Mouse (Mus musculus) MEL (cell line): Measurements from ENCODE around the gene Ccl11. TPM values are rescaled to one million over a fixed set of nuclear protein-coding genes. Genes with fewer than 3 reads are reported as not detected.

Experiments
- DNase-seq: peaks from one replicate; pipeline ENCODE4 v3.0.0; 2011; ENCODE audit warnings: low read depth, low spot score
- H3K27ac ChIP-seq: 2 replicates; pipeline ENCODE4 v1.5.1; 2012; ENCODE audit warnings: low read depth, mild to moderate bottlenecking, control low read depth, low read length, moderate library complexity; ENCODE audit not compliant: control insufficient read depth
- H3K27me3 ChIP-seq, 2 experiments: fragments of 150-350 bp in 1 of 2; sonication (generic) in 1 of 2; 2 replicates each; pipeline ENCODE4 v1.6.1; 2012; ENCODE audit warnings: low read length in 2 of 2, mild to moderate bottlenecking in 2 of 2, improper control_type of control experiment in 1 of 2, moderate library complexity in 1 of 2; ENCODE audit not compliant: insufficient read depth in 2 of 2, control insufficient read depth in 1 of 2
- H3K36me3 ChIP-seq, 2 experiments: 2 replicates each; pipeline ENCODE4 v1.6.1; 2012 to 2014; ENCODE audit warnings: low read length in 2 of 2, improper control_type of control experiment in 1 of 2, inconsistent platforms in 1 of 2, mild to moderate bottlenecking in 1 of 2; ENCODE audit not compliant: insufficient read depth in 2 of 2, control insufficient read depth in 1 of 2
- H3K4me1 ChIP-seq, 2 experiments: fragments of 150-350 bp in 1 of 2; sonication (generic) in 1 of 2; 2 replicates each; pipeline ENCODE4 v1.6.1; 2012; ENCODE audit warnings: low read length in 2 of 2, improper control_type of control experiment in 1 of 2, mild to moderate bottlenecking in 1 of 2; ENCODE audit not compliant: insufficient read depth in 2 of 2, control insufficient read depth in 1 of 2
- H3K4me3 ChIP-seq, 2 experiments: fragments of 150-350 bp in 1 of 2; sonication (generic) in 1 of 2; 2 replicates each; pipeline ENCODE4 v1.5.1; 2012; ENCODE audit warnings: low read depth in 2 of 2, low read length in 2 of 2, mild to moderate bottlenecking in 2 of 2, moderate library complexity in 2 of 2, control low read depth in 1 of 2, improper control_type of control experiment in 1 of 2; ENCODE audit not compliant: control insufficient read depth in 1 of 2, insufficient read depth in 1 of 2
- H3K79me2 ChIP-seq: 2 replicates; pipeline ENCODE4 v1.6.1; 2012; ENCODE audit warnings: mild to moderate bottlenecking, low read length, moderate library complexity; ENCODE audit not compliant: control insufficient read depth, poor library complexity, insufficient read depth
- H3K9ac ChIP-seq: 2 replicates; pipeline ENCODE4 v1.6.1; 2012; ENCODE audit warnings: low read depth, mild to moderate bottlenecking, control low read depth, low read length, moderate library complexity; ENCODE audit not compliant: control insufficient read depth, poor library complexity, severe bottlenecking
- H3K9me3 ChIP-seq: fragments of 150-350 bp; sonication (generic); replicated peaks from 2 replicates; pipeline ENCODE4 v1.6.1; 2012; ENCODE audit warnings: mild to moderate bottlenecking, low read length, improper control_type of control experiment, moderate library complexity; ENCODE audit not compliant: insufficient read depth
- BHLHE40 ChIP-seq: IDR thresholded peaks from 2 replicates; pipeline ENCODE4 v1.6.1; 2012; ENCODE audit warnings: low read depth, mild to moderate bottlenecking, inconsistent platforms, low read length, improper control_type of control experiment, borderline replicate concordance
- CHD1 ChIP-seq: IDR thresholded peaks from 2 replicates; pipeline ENCODE4 v1.6.1; 2012; ENCODE audit warnings: low read depth, mild to moderate bottlenecking, inconsistent platforms, low read length, improper control_type of control experiment
- CHD2 ChIP-seq: IDR thresholded peaks from 2 replicates; pipeline ENCODE4 v1.6.1; 2011; ENCODE audit warnings: low read length, improper control_type of control experiment
- CTCF ChIP-seq, 3 experiments: IDR thresholded peaks in 2 of 3; conservative IDR thresholded peaks in 1 of 3; 2 replicates each; pipeline ENCODE4 v1.5.1; 2011 to 2012; ENCODE audit warnings: low read length in 3 of 3, low read depth in 2 of 3, mild to moderate bottlenecking in 2 of 3, improper control_type of control experiment in 1 of 3, inconsistent platforms in 1 of 3, mixed read lengths in 1 of 3, moderate library complexity in 1 of 3; ENCODE audit not compliant: control insufficient read depth in 1 of 3, insufficient read depth in 1 of 3, poor library complexity in 1 of 3, severe bottlenecking in 1 of 3
- E2F4 ChIP-seq: IDR thresholded peaks from 2 replicates; pipeline ENCODE4 v1.6.1; 2011; ENCODE audit warnings: low read depth, low read length, improper control_type of control experiment, borderline replicate concordance
- ELF1 ChIP-seq: IDR thresholded peaks from 2 replicates; pipeline ENCODE4 v1.6.1; 2014; ENCODE audit warnings: low read depth, mild to moderate bottlenecking, inconsistent platforms, low read length, improper control_type of control experiment, moderate library complexity
- EP300 ChIP-seq, 2 experiments: IDR thresholded peaks; 2 replicates each; pipeline ENCODE4 v1.6.1; 2011; ENCODE audit warnings: improper control_type of control experiment in 2 of 2, low read length in 2 of 2, low read depth in 1 of 2, mild to moderate bottlenecking in 1 of 2
- GABPA ChIP-seq: IDR thresholded peaks from 2 replicates; pipeline ENCODE4 v1.6.1; 2012; ENCODE audit warnings: low read depth, mild to moderate bottlenecking, inconsistent platforms, low read length, improper control_type of control experiment, moderate library complexity
- GATA1 ChIP-seq: IDR thresholded peaks from 2 replicates; pipeline ENCODE4 v1.6.1; 2011; ENCODE audit warnings: low read depth, low read length, improper control_type of control experiment
- KAT2A ChIP-seq: conservative IDR thresholded peaks from 2 replicates; pipeline ENCODE4 v1.6.1; 2012; ENCODE audit warnings: low read depth, low read length, improper control_type of control experiment, inconsistent platforms
- MAZ ChIP-seq: IDR thresholded peaks from 2 replicates; pipeline ENCODE4 v1.6.1; 2012; ENCODE audit warnings: low read depth, mild to moderate bottlenecking, inconsistent platforms, low read length, improper control_type of control experiment
- MXI1 ChIP-seq: IDR thresholded peaks from 2 replicates; pipeline ENCODE4 v1.6.1; 2011; ENCODE audit warnings: mild to moderate bottlenecking, low read depth, low read length, improper control_type of control experiment
- MYC ChIP-seq: IDR thresholded peaks from 2 replicates; pipeline ENCODE4 v1.6.1; 2011; ENCODE audit warnings: low read depth, mild to moderate bottlenecking, low read length, improper control_type of control experiment, moderate library complexity
- NRF1 ChIP-seq: IDR thresholded peaks from 2 replicates; pipeline ENCODE4 v1.6.1; 2014; ENCODE audit warnings: low read depth, mild to moderate bottlenecking, inconsistent platforms, low read length, improper control_type of control experiment, moderate library complexity; ENCODE audit not compliant: poor library complexity, insufficient read depth, severe bottlenecking
- POLR2A ChIP-seq, 2 experiments: IDR thresholded peaks; 2 replicates each; pipeline ENCODE4 v1.6.1; 2011 to 2012; ENCODE audit warnings: low read length in 2 of 2, mild to moderate bottlenecking in 2 of 2, control low read depth in 1 of 2, improper control_type of control experiment in 1 of 2, low read depth in 1 of 2, moderate library complexity in 1 of 2; ENCODE audit not compliant: control insufficient read depth in 1 of 2, insufficient read depth in 1 of 2, poor library complexity in 1 of 2
- POLR2AphosphoS5 ChIP-seq: IDR thresholded peaks from 2 replicates; pipeline ENCODE4 v1.6.1; 2012; ENCODE audit warnings: low read depth, borderline replicate concordance, mild to moderate bottlenecking, inconsistent platforms, low read length, moderate library complexity, mixed read lengths
- RAD21 ChIP-seq: IDR thresholded peaks from 2 replicates; pipeline ENCODE4 v1.6.1; 2011; ENCODE audit warnings: mild to moderate bottlenecking, low read depth, low read length, improper control_type of control experiment
- SMC3 ChIP-seq: IDR thresholded peaks from 2 replicates; pipeline ENCODE4 v1.6.1; 2011; ENCODE audit warnings: low read depth, low read length, improper control_type of control experiment
- TBP ChIP-seq: IDR thresholded peaks from 2 replicates; pipeline ENCODE4 v1.8.0; 2011; ENCODE audit warnings: low read depth, low read length, improper control_type of control experiment
- USF1 ChIP-seq: IDR thresholded peaks from 2 replicates; pipeline ENCODE4 v1.6.1; 2014; ENCODE audit warnings: low read depth, mild to moderate bottlenecking, inconsistent platforms, low read length, improper control_type of control experiment, moderate library complexity
- ZMIZ1 ChIP-seq: IDR thresholded peaks from 2 replicates; pipeline ENCODE4 v1.6.1; 2012; ENCODE audit warnings: low read depth, mild to moderate bottlenecking, inconsistent platforms, low read length, improper control_type of control experiment, moderate library complexity
- ZNF384 ChIP-seq: IDR thresholded peaks from 2 replicates; pipeline ENCODE4 v1.6.1; 2012; ENCODE audit warnings: low read depth, mild to moderate bottlenecking, inconsistent platforms, low read length, improper control_type of control experiment
- polyA plus RNA-seq, 2 experiments: library from polyadenylated mRNA; stranded (reverse) in 1 of 2; unstranded in 1 of 2; fragments of >175 nt in 1 of 2; fragments of >200 nt in 1 of 2; gene quantifications; 2 replicates each; pipeline versions ENCODE4 v1.2.1 to v1.2.4; 2012; ENCODE audit warnings: low replicate concordance in 2 of 2, low read depth in 1 of 2; ENCODE audit not compliant: insufficient read length in 2 of 2, insufficient read depth in 1 of 2, missing spikeins in 1 of 2
- total RNA-seq: library from RNA; depleted of rRNA; stranded (reverse); fragments of 300-350 nt; gene quantifications from 2 replicates; pipeline ENCODE4 v1.2.3, GENCODE M21; 2012

Gene Ccl11
- total and polyA plus RNA-seq, 3 experiments, result not detected

- TF ChIP-seq EP300 (IDR thresholded peaks at IDR 0.05; ENCODE audit: low read depth in 1 of 2, low read length in 2 of 2), result no peak
Measured at GRCm38 (mm10) chr11:82084360-82084759, 26.7 kb downstream of the Ccl11 start (continued).

- Histone ChIP-seq H3K27me3 (no peaks in the 10 kb centered on the region), H3K4me3 (no peak overlapping the region)
- no peak for DNase-seq
Measured at GRCm38 (mm10) chr11:82099511-82100323, 42.1 kb downstream of the Ccl11 start.

GRCm38 (mm10) chr11:82101087-82101486 lies 43.5 kb downstream of the Ccl11 start:
- Histone ChIP-seq H3K4me3 (no peak overlapping the region), H3K79me2 (no peaks in the 10 kb centered on the region), H3K27ac (no peak overlapping the region), H3K9me3 (no peaks in the 10 kb centered on the region; the same call in 1 of the 2 replicates), H3K36me3 (no peaks in the 10 kb centered on the region), H3K27me3 (no peaks in the 10 kb centered on the region), H3K9ac (no peak overlapping the region)
- no peak for TF ChIP-seq MXI1
- no peak for TF ChIP-seq ZMIZ1
- no peak for TF ChIP-seq MYC
- TF ChIP-seq USF1, result no peak
- no peak for TF ChIP-seq NRF1
- TF ChIP-seq CTCF (IDR thresholded peaks at IDR 0.05 in 2 of 3, conservative IDR thresholded peaks at IDR 0.05 in 1 of 3; ENCODE audit: control insufficient read depth in 1 of 3, insufficient read depth in 1 of 3, low read depth in 2 of 3, low read length in 3 of 3, poor library complexity in 1 of 3, severe bottlenecking in 1 of 3), result no peak
- TF ChIP-seq TBP, result no peak
- no peak for TF ChIP-seq GATA1
- no peak for TF ChIP-seq BHLHE40
- TF ChIP-seq RAD21, result no peak
- TF ChIP-seq MAZ, result no peak
- no peak for TF ChIP-seq GABPA
- TF ChIP-seq CHD2, result no peak
- no peak for TF ChIP-seq KAT2A
- TF ChIP-seq CHD1, result no peak
- TF ChIP-seq POLR2A (IDR thresholded peaks at IDR 0.05; ENCODE audit: control insufficient read depth in 1 of 2, insufficient read depth in 1 of 2, low read depth in 1 of 2, low read length in 2 of 2, poor library complexity in 1 of 2), result no peak
- TF ChIP-seq E2F4, result no peak
- no peak for TF ChIP-seq SMC3
- no peak for TF ChIP-seq POLR2AphosphoS5
- TF ChIP-seq, all 39 proteins: peak for 0
- no peak for DNase-seq
- H3K4me1 ChIP-seq, result no peaks in the 10 kb centered on the region

More at GRCm38 (mm10) chr11:82099511-82100323, 42.1 kb downstream of the Ccl11 start:
- no peaks in the 10 kb centered on the region for H3K79me2 ChIP-seq
- H3K36me3 ChIP-seq, result no peaks in the 10 kb centered on the region
- no peak overlapping the region for H3K27ac ChIP-seq
- no peaks in the 10 kb centered on the region; the same call in 1 of the 2 replicates for H3K9me3 ChIP-seq
- TF ChIP-seq ELF1, result no peak
- no peak for TF ChIP-seq ZNF384
- TF ChIP-seq E2F4, result no peak
- no peak for TF ChIP-seq GABPA
- TF ChIP-seq USF1, result no peak
- no peak for TF ChIP-seq EP300 (IDR thresholded peaks at IDR 0.05; ENCODE audit: low read depth in 1 of 2, low read length in 2 of 2)
- no peak for TF ChIP-seq CHD2
- TF ChIP-seq, all 39 proteins: peak for 0
- no peak overlapping the region for H3K9ac ChIP-seq
- H3K4me1 ChIP-seq, result no peaks in the 10 kb centered on the region
